Mouse (Mus musculus) heart, postnatal 0 days (tissue): Measurements from ENCODE around the gene Ism2. TPM values are rescaled to one million over a fixed set of nuclear protein-coding genes. Genes with fewer than 3 reads are reported as not detected.

Experiments
- ATAC-seq: fragments of 200-750 bp; cut with Nextera tagmentation; 2 replicates; pipeline ENCODE4 v1.8.0; 2017; ENCODE audit warnings: low read depth, moderate number of reproducible peaks, moderate library complexity; ENCODE audit not compliant: insufficient read depth
- DNase-seq: peaks from one replicate; pipeline ENCODE4 v3.0.0-alpha.2; 2016; ENCODE audit warnings: low spot score
- H3K27ac ChIP-seq: fragments of 300-500 bp; sonication (generic); 2 replicates; pipeline ENCODE4 v1.5.1; 2014; ENCODE audit warnings: low read depth, mild to moderate bottlenecking
- H3K27me3 ChIP-seq: fragments of 300-500 bp; sonication (generic); 2 replicates; pipeline ENCODE4 v1.6.1; 2014; ENCODE audit warnings: low read length, mixed read lengths; ENCODE audit not compliant: control insufficient read depth, insufficient read depth
- H3K36me3 ChIP-seq: fragments of 300-500 bp; sonication (generic); replicated peaks from 2 replicates; pipeline ENCODE4 v1.6.1; 2014; ENCODE audit warnings: low read length, mixed read lengths; ENCODE audit not compliant: control insufficient read depth, insufficient read depth
- H3K4me1 ChIP-seq: fragments of 300-500 bp; sonication (generic); 2 replicates; pipeline ENCODE4 v1.6.1; 2014; ENCODE audit warnings: antibody characterized with exemption; ENCODE audit not compliant: control insufficient read depth, insufficient read depth
- H3K4me2 ChIP-seq: fragments of 300-500 bp; sonication (generic); 2 replicates; pipeline ENCODE4 v1.6.1; 2014; ENCODE audit warnings: low read depth, mild to moderate bottlenecking, low read length, moderate library complexity
- H3K4me3 ChIP-seq: fragments of 300-500 bp; sonication (generic); 2 replicates; pipeline ENCODE4 v1.5.1; 2014; ENCODE audit warnings: low read depth, low read length
- H3K9ac ChIP-seq: fragments of 300-500 bp; sonication (generic); replicated peaks from 2 replicates; pipeline ENCODE4 v1.6.1; 2014; ENCODE audit warnings: low read depth, low read length, mixed read lengths
- H3K9me3 ChIP-seq: fragments of 300-500 bp; sonication (generic); replicated peaks from 2 replicates; pipeline ENCODE4 v1.6.1; 2016; ENCODE audit warnings: low read length; ENCODE audit not compliant: control insufficient read depth
- CTCF ChIP-seq: IDR thresholded peaks from 2 replicates; pipeline ENCODE4 v1.5.1; 2016; ENCODE audit warnings: antibody characterized with exemption, control low read depth, low read depth
- EP300 ChIP-seq: IDR thresholded peaks from 2 replicates; pipeline ENCODE4 v1.6.1; 2016; ENCODE audit warnings: antibody characterized with exemption, low read depth
- WGBS: fragments of 180-500 bp; shearing (Covaris S2); extraction: QIAGEN DNeasy Blood & Tissue Kit; methylation state at CpG from one replicate; pipeline ENCODE4 v1.1.7; 2014; 5-methylcytosine and 5-hydroxymethylcytosine counted together
- microRNA-seq: library from miRNA; unstranded; fragments of <30 nt; microRNA quantifications from one replicate; pipeline ENCODE4, GENCODE M21; 2016
- polyA plus RNA-seq: library from polyadenylated mRNA; unstranded; fragments of >200 nt; fragmentation: Nextera tagmentation; extraction: Ambion mirVana; gene quantifications from 2 replicates; pipeline ENCODE4 v1.2.1, GENCODE M21; 2015
- total RNA-seq: library from RNA; depleted of rRNA; stranded (reverse); fragments of >200 nt; gene quantifications from 2 replicates; pipeline ENCODE4 v1.2.3, GENCODE M21; 2014; ENCODE audit warnings: low replicate concordance; rRNA removed

Gene Ism2
- total and polyA plus RNA-seq, 2 experiments from 2014 or later: 0.20 to 0.31 TPM

GRCm38 (mm10) chr12:87229633-87230032, 69.9 kb downstream of the Ism2 start:
- no peak overlapping the region for H3K4me3 ChIP-seq
- H3K27me3 ChIP-seq: no peaks in the 10 kb centered on the region
- no peak overlapping the region for H3K27ac ChIP-seq
- H3K4me2 ChIP-seq: no peak overlapping the region
- DNase-seq: no peak
- no peaks in the 10 kb centered on the region for H3K36me3 ChIP-seq
- no peak for ATAC-seq
- H3K9me3 ChIP-seq: no peaks in the 10 kb centered on the region
- H3K9ac ChIP-seq: no peak overlapping the region
- WGBS: 93% methylated on average over 2 of the region's 2 CpGs
- H3K4me1 ChIP-seq: no peaks in the 10 kb centered on the region
- no peak for TF ChIP-seq EP300
- no peak for TF ChIP-seq CTCF

Small RNA genes within 50 kb of the gene (microRNA-seq; reads per million reads assigned to microRNA genes)
- not detected for gene Gm47293

Other genes starting within 250 kb of the Ism2 start
- gene Ngb, start 197.2 kb downstream of the Ism2 start, total RNA-seq: 0.12 TPM in 1 of 2 replicates, not detected in the other
- gene Ngb, start 197.2 kb downstream of the Ism2 start, polyA plus RNA-seq: 0.11 TPM in 1 of 2 replicates, not detected in the other
- gene Gstz1, start 152.5 kb downstream of the Ism2 start, total RNA-seq: 39.6 and 62.9 TPM in 2 replicates
- 33.8 and 36.2 TPM in 2 replicates for gene Gstz1, start 152.5 kb downstream of the Ism2 start, polyA plus RNA-seq
- 22.7 and 25.3 TPM in 2 replicates for gene Pomt2, start 151.7 kb downstream of the Ism2 start, total RNA-seq
- gene Pomt2, start 151.7 kb downstream of the Ism2 start, polyA plus RNA-seq: 6.5 and 7.7 TPM in 2 replicates
- not detected in 2 replicates for gene Samd15, start 100.0 kb downstream of the Ism2 start, total RNA-seq
- gene Samd15, start 100.0 kb downstream of the Ism2 start, polyA plus RNA-seq: 0.46 and 0.59 TPM in 2 replicates
- 3.7 and 3.9 TPM in 2 replicates for gene Tmed8, start 99.3 kb downstream of the Ism2 start, total RNA-seq
- gene Tmed8, start 99.3 kb downstream of the Ism2 start, polyA plus RNA-seq: 0.62 and 0.89 TPM in 2 replicates
- not detected in 2 replicates for gene Noxred1, start 61.0 kb downstream of the Ism2 start, total RNA-seq
- 0.30 and 0.37 TPM in 2 replicates for gene Noxred1, start 61.0 kb downstream of the Ism2 start, polyA plus RNA-seq
- gene Vipas39, start 33.4 kb downstream of the Ism2 start, total RNA-seq: 34.1 and 40.4 TPM in 2 replicates
- gene Vipas39, start 33.4 kb downstream of the Ism2 start, polyA plus RNA-seq: 29.2 and 31.4 TPM in 2 replicates
- gene Ahsa1, start 33.2 kb downstream of the Ism2 start, total RNA-seq: 80.7 and 93.4 TPM in 2 replicates
- gene Ahsa1, start 33.2 kb downstream of the Ism2 start, polyA plus RNA-seq: 109 and 113 TPM in 2 replicates
- 23.5 and 66.6 TPM in 2 replicates for gene Sptlc2, start 88.7 kb upstream of the Ism2 start, total RNA-seq
- 65.1 and 67.0 TPM in 2 replicates for gene Sptlc2, start 88.7 kb upstream of the Ism2 start, polyA plus RNA-seq
- gene Slirp, start 144.2 kb upstream of the Ism2 start, total RNA-seq: 123 and 224 TPM in 2 replicates
- gene Slirp, start 144.2 kb upstream of the Ism2 start, polyA plus RNA-seq: 288 and 307 TPM in 2 replicates
- 26.2 and 26.6 TPM in 2 replicates for gene Alkbh1, start 144.3 kb upstream of the Ism2 start, total RNA-seq
- gene Alkbh1, start 144.3 kb upstream of the Ism2 start, polyA plus RNA-seq: 14.3 and 17.7 TPM in 2 replicates
- 20.9 and 35.6 TPM in 2 replicates for gene Snw1, start 172.6 kb upstream of the Ism2 start, total RNA-seq
- 68.1 and 70.1 TPM in 2 replicates for gene Snw1, start 172.6 kb upstream of the Ism2 start, polyA plus RNA-seq
- not detected in 2 replicates for gene Gm5788, start 195.0 kb upstream of the Ism2 start, total RNA-seq
- not detected in 2 replicates for gene Gm5788, start 195.0 kb upstream of the Ism2 start, polyA plus RNA-seq
- not detected in 2 replicates for gene Gm8300, start 214.6 kb upstream of the Ism2 start, total RNA-seq
- not detected in 2 replicates for gene Gm8300, start 214.6 kb upstream of the Ism2 start, polyA plus RNA-seq